Mouse (Mus musculus) liver, embryonic 13.5 days (tissue): ENCODE measurements at regions not wholly inside any gene's neighbourhood (a gene's known extent, or its start where the extent isn't known, plus 50 kb on each side); places are given as distances from the start of the nearest gene placed in this dataset.
"Not testable (repeated sequence)": the region's sequence is repeated elsewhere in the genome, so short reads cannot be mapped to it uniquely, and the experiment has no call there.

Source experiments
- ATAC-seq: fragments of 200-750 bp; cut with Nextera tagmentation; 2 replicates; pipeline ENCODE4 v1.8.0; 2017; ENCODE audit warnings: low read depth, mild to moderate bottlenecking, moderate number of reproducible peaks, moderate library complexity
- DNase-seq: peaks from one replicate; pipeline ENCODE4 v3.0.0; 2022
- H3K27ac ChIP-seq: fragments of 300-500 bp; sonication (generic); 2 replicates; pipeline ENCODE4 v1.5.1; 2015; ENCODE audit warnings: moderate library complexity, mild to moderate bottlenecking, inconsistent platforms
- H3K27me3 ChIP-seq: fragments of 300-500 bp; sonication (generic); 2 replicates; pipeline ENCODE4 v1.6.1; 2015; ENCODE audit warnings: mild to moderate bottlenecking, inconsistent platforms
- H3K36me3 ChIP-seq: fragments of 300-500 bp; sonication (generic); 2 replicates; pipeline ENCODE4 v1.6.1; 2015; ENCODE audit warnings: mild to moderate bottlenecking, inconsistent platforms
- H3K4me1 ChIP-seq: fragments of 300-500 bp; sonication (generic); replicated peaks from 2 replicates; pipeline ENCODE4 v1.6.1; 2015; ENCODE audit warnings: inconsistent platforms
- H3K4me2 ChIP-seq: fragments of 300-500 bp; sonication (generic); 2 replicates; pipeline ENCODE4 v1.6.1; 2015; ENCODE audit warnings: inconsistent platforms, mild to moderate bottlenecking, moderate library complexity
- H3K4me3 ChIP-seq: fragments of 300-500 bp; sonication (generic); replicated peaks from 2 replicates; pipeline ENCODE4 v1.5.1; 2015; ENCODE audit warnings: mild to moderate bottlenecking, inconsistent platforms
- H3K9ac ChIP-seq: fragments of 300-500 bp; sonication (generic); 2 replicates; pipeline ENCODE4 v1.6.1; 2015; ENCODE audit warnings: mild to moderate bottlenecking, inconsistent platforms
- H3K9me3 ChIP-seq: fragments of 300-500 bp; sonication (generic); replicated peaks from 2 replicates; pipeline ENCODE4 v1.6.1; 2016; ENCODE audit warnings: inconsistent platforms
- WGBS: fragments of 180-500 bp; shearing (Covaris S2); methylation state at CpG from one replicate; pipeline ENCODE4 v1.1.7; 2015; ENCODE audit not compliant: insufficient replicate concordance; 5-methylcytosine and 5-hydroxymethylcytosine counted together

DNA sequence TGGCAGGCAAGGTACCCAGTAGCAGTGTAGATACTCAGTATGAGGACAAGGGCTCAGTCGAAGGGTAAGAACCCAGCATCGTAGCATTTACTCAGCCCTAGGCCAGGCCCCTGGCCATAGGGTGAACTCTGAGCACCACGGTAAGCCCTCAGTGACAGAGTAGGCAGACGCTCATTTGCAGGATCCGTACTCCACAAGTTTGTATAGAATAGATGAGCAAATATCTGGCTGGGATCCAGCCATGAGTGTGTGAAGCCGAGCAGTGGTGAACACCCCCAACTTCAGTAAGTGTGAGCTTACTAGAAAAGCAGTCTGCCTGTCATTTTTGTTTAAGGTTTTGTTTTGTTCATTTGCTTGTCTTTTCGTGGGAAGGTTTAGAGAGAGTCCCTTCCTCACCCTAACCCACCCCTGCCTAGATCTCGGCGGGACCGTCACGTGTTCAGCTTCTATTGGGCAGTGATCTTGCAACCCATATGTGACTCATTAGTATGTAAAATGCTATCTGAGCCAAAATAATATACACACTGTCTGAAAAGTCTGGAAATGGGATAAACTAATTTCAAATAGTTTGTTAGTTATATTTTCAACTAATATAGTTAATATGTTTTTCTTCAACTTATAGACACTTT lies 76.3 kb downstream of the Gm5447 start:
- Histone ChIP-seq H3K4me3 (no peak overlapping the region), H3K4me1 (no peaks in the 10 kb centered on the region), H3K9me3 (no peaks in the 10 kb centered on the region), H3K4me2 (no peak overlapping the region), H3K36me3 (no peaks in the 10 kb centered on the region), H3K9ac (no peak overlapping the region), H3K27me3 (no peaks in the 10 kb centered on the region), H3K27ac (no peak overlapping the region)
- no peak for DNase-seq
- ATAC-seq = no peak
- 75% methylated on average over 11 of the region's 11 CpGs for WGBS

DNA sequence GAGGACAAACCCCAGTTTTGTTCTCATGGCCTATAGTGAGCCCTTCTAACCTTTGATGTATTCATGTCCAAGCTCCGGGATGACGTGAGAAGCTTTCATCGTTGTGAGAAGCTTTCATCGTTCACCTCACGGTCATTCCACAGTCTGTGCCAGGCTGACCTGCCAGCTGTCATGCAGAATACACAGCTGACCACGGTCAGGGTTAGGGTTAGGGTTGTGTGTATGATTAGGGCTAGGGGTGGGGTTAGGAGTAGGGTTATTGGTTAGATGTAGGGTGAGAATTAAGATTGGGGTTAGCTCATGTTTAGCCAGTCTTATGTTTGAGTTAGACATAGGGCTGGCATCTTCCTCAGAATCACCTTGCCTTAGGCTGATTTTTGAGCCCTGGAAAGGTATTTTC lies 77.6 kb downstream of the Gm5447 start:
- not testable (repeated sequence) for H3K27ac ChIP-seq, H3K27me3 ChIP-seq, H3K9ac ChIP-seq, H3K4me2 ChIP-seq, H3K4me1 ChIP-seq, DNase-seq, H3K9me3 ChIP-seq, ATAC-seq, H3K4me3 ChIP-seq, H3K36me3 ChIP-seq
- WGBS = 60% methylated on average over 1 of the region's 6 CpGs

DNA sequence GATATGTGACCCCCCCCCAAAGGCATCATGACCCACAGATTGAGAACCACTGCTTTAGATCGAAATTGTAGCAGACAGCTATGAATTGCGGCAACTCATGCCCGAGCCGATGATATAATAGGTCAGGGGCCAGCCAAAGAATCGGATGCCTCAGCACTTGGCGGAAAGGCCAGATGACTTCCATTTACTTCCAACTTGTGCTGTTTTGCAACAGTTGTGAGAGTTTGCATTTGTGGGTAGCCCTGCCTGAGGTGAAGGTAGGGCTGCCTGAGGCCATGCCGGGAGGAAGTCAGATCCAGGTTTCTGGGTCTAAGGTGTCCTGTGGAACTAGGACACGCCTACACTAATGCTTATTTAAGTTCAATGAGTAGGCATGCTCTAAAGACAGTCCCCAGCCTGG lies 80.4 kb downstream of the Gm5447 start:
- Histone ChIP-seq H3K4me2 (no peak overlapping the region), H3K27me3 (no peaks in the 10 kb centered on the region), H3K36me3 (no peaks in the 10 kb centered on the region), H3K9ac (no peak overlapping the region), H3K9me3 (no peaks in the 10 kb centered on the region), H3K4me1 (no peaks in the 10 kb centered on the region), H3K4me3 (no peak overlapping the region), H3K27ac (no peak overlapping the region)
- 79% methylated on average over 8 of the region's 8 CpGs for WGBS
- DNase-seq (no peak), ATAC-seq (no peak)

DNA sequence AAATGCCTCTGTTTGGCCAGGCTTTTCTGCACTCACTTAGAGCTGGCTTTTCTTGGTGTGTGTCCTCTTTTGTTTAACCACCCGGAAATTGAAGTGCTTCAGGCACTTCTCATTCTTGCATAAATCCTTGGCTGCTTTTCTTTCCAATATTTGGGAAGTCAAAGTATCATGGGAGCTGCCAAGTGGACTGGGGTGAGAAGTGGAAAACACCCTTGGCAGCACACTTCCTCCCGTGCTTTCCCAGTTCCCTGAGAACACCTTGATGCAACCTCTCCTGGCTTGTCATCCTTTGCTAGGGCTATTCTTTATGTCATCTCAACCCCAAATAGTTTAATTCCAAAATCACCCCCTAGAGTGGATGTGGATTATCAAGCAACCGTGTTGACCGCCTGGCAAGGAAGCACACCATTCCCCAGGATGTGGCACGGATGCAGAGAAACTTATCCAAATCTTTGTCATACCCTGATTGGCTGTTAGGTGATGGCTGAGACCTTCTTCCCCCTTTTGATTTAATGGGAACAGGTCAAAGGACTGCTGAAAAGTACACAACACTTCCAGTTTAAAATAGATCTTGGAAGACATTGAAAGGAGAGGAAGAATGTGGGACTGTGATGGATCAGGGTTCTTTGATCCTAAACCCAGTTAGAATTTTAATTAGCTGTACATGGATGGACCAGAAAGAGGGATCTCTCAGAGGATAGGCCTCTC lies 81.5 kb downstream of the Gm5447 start:
- no peaks in the 10 kb centered on the region for H3K27me3 ChIP-seq
- no peak for DNase-seq

DNA sequence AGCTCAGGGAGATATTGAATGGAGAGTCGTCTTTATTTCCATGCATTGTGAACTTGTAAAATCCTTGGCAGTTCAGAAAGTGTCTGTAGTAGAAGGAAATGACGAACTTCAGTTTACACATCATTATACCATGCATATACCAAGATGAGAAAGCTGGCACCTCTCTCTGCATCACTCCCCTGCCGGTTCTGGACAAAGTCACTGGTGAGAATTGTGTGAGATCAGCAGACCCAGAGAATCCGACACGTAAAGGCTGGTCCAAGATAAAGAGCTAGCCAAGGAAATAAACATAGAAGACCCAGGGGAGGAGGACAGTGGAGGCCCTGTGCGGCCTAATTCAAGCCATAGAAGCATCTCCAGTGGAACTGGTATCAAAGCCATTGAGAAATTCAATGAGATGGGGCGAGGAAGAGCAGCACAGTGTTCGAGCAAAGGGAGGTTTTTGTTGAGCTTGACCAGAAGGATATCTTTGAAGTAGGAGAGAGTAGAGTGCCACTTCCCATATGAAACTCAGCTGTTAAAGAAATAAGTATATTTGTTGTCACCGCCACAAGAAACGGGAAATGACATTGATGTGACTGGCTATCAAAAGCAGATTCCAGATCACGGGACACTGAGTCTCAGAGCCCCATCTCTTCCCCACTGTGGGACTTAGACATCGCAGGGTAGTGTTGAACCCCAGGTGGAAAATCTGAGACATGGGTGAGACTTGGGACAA lies 82.3 kb downstream of the Gm5447 start:
- no peak overlapping the region for H3K27ac ChIP-seq
- no peaks in the 10 kb centered on the region for H3K9me3 ChIP-seq
- no peak overlapping the region for H3K4me2 ChIP-seq
- no peaks in the 10 kb centered on the region for H3K27me3 ChIP-seq
- H3K4me3 ChIP-seq = no peak overlapping the region
- H3K36me3 ChIP-seq = no peaks in the 10 kb centered on the region
- H3K4me1 ChIP-seq = no peaks in the 10 kb centered on the region
- ATAC-seq (no peak), DNase-seq (no peak)
- H3K9ac ChIP-seq = no peak overlapping the region
- 66% methylated on average over 12 of the region's 12 CpGs for WGBS

More for the DNA sequence above, 81.5 kb downstream of the Gm5447 start:
- no peak overlapping the region for H3K27ac ChIP-seq
- no peaks in the 10 kb centered on the region for H3K9me3 ChIP-seq
- no peak for ATAC-seq
- WGBS = 59% methylated on average over 5 of the region's 5 CpGs
- no peak overlapping the region for H3K4me3 ChIP-seq
- no peak overlapping the region for H3K9ac ChIP-seq
- no peaks in the 10 kb centered on the region for H3K36me3 ChIP-seq
- H3K4me2 ChIP-seq = no peak overlapping the region
- no peaks in the 10 kb centered on the region for H3K4me1 ChIP-seq

DNA sequence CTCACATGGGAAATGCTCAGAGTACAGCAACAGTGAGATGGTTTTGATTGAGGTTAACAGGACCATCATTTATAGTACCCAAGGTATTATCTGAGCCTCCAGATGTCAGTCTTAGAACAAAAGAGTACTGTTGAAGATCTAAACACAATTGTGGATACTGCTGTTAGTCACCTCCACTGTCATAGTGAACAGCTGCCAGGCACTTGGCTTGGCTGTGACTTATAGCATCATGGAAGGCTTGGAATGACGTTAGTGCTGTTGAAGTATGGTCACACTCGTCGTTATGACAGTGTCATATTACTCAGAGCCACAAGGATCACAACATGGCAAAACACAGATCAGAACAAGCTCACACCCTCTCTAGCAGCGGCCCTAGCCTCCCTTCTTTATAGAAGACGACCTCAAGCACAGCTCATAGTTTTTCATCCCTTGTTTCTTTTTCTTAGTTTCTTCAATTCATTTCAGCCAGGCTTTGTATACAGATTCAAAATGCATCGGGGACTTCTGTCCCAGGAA lies 87.0 kb downstream of the Gm5447 start:
- no peaks in the 10 kb centered on the region for H3K36me3 ChIP-seq
- no peak overlapping the region for H3K27ac ChIP-seq
- H3K9me3 ChIP-seq = no peaks in the 10 kb centered on the region
- H3K27me3 ChIP-seq = no peaks in the 10 kb centered on the region
- no peak overlapping the region for H3K4me3 ChIP-seq
- WGBS = 51% methylated on average over 6 of the region's 6 CpGs
- no peaks in the 10 kb centered on the region for H3K4me1 ChIP-seq
- H3K4me2 ChIP-seq = no peak overlapping the region
- DNase-seq = no peak
- no peak overlapping the region for H3K9ac ChIP-seq
- no peak for ATAC-seq

DNA sequence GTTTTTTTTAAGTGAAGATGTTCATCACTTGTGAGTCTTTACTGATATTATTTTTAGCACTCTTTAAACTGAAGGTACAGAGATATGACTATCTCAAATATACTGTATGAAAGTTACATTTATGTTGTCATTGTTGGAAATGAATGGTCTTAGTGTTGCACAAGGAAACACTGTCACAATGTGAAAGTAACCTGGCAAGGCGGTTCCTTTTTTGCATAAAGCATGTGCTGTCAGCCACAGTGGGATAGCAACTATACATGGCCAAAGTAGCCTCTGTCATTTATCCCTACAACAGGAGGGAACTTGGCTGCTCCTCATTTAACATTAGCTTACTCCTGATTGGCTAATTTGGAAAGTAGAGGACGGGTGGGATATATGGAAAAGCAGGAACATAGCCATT lies 94.3 kb downstream of the Gm5447 start:
- Histone ChIP-seq H3K4me3 (no peak overlapping the region), H3K4me2 (no peak overlapping the region), H3K9ac (no peak overlapping the region), H3K36me3 (no peaks in the 10 kb centered on the region), H3K9me3 (no peaks in the 10 kb centered on the region), H3K27me3 (no peaks in the 10 kb centered on the region), H3K27ac (no peak overlapping the region), H3K4me1 (no peaks in the 10 kb centered on the region)
- DNase-seq (no peak), ATAC-seq (no peak)
- 57% methylated on average over 2 of the region's 2 CpGs for WGBS

DNA sequence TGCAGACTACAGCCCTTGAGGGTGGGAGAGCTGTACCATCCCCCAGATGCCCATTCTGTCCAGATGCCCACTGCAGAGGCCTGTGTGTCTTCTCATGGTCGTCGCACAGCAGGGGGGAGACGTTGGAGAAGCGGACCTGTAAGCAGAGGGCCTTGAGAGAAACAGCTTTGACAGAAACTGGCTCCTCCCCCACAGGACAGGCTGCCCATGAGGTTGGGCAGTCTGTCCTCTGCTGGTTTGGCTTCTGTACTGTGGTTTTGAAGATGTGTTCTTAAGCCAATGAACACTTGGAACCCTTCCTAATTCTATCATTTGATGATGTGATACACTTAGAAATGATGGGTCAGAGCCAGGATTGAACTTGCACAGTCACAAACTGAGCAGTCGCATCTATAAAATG lies 102.5 kb downstream of the Gm5447 start:
- no peak overlapping the region for H3K4me3 ChIP-seq
- no peaks in the 10 kb centered on the region for H3K9me3 ChIP-seq
- 40% methylated on average over 5 of the region's 5 CpGs for WGBS
- H3K4me2 ChIP-seq = no peak overlapping the region
- ATAC-seq (no peak), DNase-seq (no peak)
- H3K9ac ChIP-seq = no peak overlapping the region
- no peaks in the 10 kb centered on the region for H3K36me3 ChIP-seq
- H3K27ac ChIP-seq = no peak overlapping the region
- H3K27me3 ChIP-seq = peaks cover 17% of the 10 kb centered on the region
- H3K4me1 ChIP-seq = no peaks in the 10 kb centered on the region

DNA sequence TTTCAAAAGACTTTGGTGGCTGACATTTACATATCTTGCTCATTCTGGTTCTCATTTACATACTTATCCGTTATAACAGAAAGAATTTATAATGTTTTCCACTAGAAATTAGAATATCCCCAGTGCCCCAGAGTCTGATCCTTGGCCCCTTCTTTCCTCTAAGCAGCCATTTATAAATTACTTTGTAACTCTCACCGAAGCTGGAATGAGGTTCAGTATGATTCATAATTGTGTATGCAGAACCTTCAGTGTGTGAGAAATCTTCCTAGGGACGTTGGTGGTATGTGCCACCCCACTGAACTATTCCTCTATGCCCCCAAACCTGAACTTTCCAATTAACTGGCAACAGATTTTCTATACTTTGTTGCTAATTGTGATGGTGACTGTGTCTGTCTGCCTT lies 104.7 kb downstream of the Gm5447 start:
- Histone ChIP-seq H3K4me1 (no peaks in the 10 kb centered on the region), H3K4me3 (no peak overlapping the region), H3K9ac (no peak overlapping the region), H3K27ac (no peak overlapping the region), H3K36me3 (no peaks in the 10 kb centered on the region), H3K27me3 (peaks cover 17% of the 10 kb centered on the region), H3K4me2 (no peak overlapping the region), H3K9me3 (no peaks in the 10 kb centered on the region)
- DNase-seq (no peak), ATAC-seq (no peak)
- WGBS = 51% methylated on average over 3 of the region's 3 CpGs

DNA sequence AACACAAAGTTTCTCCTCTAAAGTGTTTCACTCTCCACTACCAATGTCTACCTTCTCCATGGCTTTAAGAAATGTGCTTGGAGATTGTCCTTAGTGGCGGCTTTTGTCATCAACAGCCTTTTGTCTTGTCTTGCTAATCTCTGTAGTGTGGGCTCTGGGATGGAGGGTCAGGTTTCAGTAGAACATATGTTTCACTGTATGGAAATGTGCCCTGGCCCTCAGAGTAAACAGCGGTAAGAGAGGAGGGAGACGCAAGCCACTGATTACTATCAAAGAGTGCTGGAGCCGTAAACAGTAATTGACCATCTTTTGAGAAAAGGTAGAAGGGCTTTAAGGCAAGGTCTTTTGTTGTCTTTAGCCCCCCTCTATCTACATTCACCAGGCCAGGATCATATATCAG lies 106.2 kb downstream of the Gm5447 start:
- H3K36me3 ChIP-seq = no peaks in the 10 kb centered on the region
- H3K9me3 ChIP-seq = no peaks in the 10 kb centered on the region
- WGBS = 28% methylated on average over 4 of the region's 4 CpGs
- H3K27ac ChIP-seq = no peak overlapping the region
- H3K4me1 ChIP-seq = no peaks in the 10 kb centered on the region
- H3K27me3 ChIP-seq = peaks cover 17% of the 10 kb centered on the region
- H3K4me3 ChIP-seq = no peak overlapping the region
- no peak overlapping the region for H3K9ac ChIP-seq
- ATAC-seq (no peak), DNase-seq (no peak)
- no peak overlapping the region for H3K4me2 ChIP-seq

DNA sequence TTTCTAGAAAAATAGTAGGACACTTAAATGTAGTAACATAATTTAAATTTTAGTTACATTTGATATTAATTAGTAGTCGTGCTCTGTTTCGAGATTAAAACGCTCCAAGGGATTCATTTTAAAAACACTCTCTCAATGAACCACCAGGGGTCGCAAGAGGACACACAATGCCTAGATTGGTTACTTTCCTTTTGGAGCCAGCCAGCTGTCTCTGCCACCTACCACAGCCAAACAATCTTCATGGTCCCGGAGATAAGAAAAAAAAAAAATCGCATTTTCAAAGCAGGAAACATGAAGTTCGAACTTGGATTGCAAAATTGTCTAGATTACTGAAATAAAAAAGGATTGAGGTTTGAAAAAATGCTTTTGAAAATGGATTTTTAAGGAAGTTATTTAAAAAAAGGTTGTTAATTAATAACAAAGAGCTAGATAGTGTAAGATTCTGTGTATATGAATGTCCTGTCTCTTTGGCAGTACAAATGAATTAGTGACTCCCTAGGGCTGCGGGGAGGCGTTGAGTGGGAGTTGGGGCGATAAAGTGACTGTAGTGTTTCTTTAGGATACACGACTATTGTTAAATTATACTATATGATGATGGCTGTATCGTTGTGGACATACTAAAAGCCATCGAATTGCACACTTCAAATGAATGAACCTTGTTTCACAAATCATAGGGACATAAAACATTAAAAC lies 108.6 kb downstream of the Gm5447 start:
- H3K27ac ChIP-seq = no peak overlapping the region
- no peaks in the 10 kb centered on the region for H3K4me1 ChIP-seq
- peaks cover 17% of the 10 kb centered on the region for H3K27me3 ChIP-seq
- ATAC-seq = no peak
- H3K9me3 ChIP-seq = no peaks in the 10 kb centered on the region
- no peaks in the 10 kb centered on the region for H3K36me3 ChIP-seq
- WGBS = 32% methylated on average over 13 of the region's 13 CpGs
- H3K4me3 ChIP-seq = no peak overlapping the region
- peak; percentile 3 for DNase-seq
- no peak overlapping the region for H3K9ac ChIP-seq
- no peak overlapping the region for H3K4me2 ChIP-seq
